Mouse (Mus musculus): ENCODE measurements around the gene Bcas3.

Bcas3 gene

DNA sequence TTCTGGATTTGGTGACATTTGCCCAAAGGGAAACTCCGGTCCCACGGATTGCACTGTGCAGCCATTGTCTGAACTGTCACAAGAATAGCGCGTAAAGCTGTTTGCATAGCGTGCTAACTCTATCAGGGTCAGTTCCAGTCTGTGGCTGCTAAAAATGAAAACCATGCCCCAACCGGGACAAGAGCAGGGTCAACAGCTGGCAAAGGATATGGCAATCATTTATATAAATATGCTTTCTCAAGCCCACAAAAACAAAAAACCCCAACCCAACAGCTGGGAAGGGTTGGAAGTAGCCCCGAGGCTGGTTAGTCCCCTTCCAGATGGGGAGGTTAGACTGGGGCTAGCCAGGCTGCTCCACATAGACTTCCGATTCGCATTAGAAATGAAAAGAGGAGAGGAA is 314.8 kb downstream of the Bcas3 start:
- no peak for DNase-seq (ENCODE audit: low read depth)

- no peak for DNase-seq (ENCODE audit: low read depth)
Measured at GRCm38 (mm10) chr11:85672881-85673475, 320.0 kb downstream of the Bcas3 start.

GRCm38 (mm10) chr11:85675244-85675643 is 322.3 kb downstream of the Bcas3 start:
- no peak for DNase-seq (ENCODE audit: low read depth)

DNA sequence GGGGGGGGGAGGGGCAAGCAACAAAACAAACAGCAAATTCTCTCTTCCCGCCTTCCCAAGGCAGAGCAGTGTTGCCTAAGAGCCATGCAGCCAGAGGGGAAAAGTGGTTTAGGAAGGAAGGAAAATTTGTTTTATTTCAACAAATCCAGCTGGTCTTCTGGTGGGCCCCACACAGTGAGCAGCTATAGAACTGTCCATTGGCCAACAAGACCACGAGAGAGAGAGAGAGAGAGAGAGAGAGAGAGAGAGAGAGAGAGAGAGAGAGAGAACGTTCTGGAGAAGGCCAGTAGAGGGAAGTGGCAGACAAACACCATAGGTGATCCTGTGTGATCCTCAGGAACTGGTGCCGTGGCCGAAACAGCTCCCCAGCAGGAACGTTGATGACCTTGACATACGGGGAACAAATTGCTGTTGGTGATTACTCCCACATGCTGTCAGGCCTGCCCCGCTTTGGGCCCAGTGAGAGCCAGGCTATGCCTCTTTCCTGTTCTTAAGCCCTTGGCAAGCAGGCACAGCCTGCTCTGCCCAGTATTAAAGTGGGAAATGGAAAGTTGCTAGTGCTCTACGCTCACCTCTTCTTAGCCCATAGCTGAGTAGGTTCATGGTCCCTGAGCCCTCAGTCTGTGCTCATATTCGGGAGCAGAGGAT is 323.5 kb downstream of the Bcas3 start:
- no peak for DNase-seq (ENCODE audit: low read depth)

GRCm38 (mm10) chr11:85678666-85679065 is 325.7 kb downstream of the Bcas3 start:
- DNase-seq (ENCODE audit: low read depth), result no peak

DNA sequence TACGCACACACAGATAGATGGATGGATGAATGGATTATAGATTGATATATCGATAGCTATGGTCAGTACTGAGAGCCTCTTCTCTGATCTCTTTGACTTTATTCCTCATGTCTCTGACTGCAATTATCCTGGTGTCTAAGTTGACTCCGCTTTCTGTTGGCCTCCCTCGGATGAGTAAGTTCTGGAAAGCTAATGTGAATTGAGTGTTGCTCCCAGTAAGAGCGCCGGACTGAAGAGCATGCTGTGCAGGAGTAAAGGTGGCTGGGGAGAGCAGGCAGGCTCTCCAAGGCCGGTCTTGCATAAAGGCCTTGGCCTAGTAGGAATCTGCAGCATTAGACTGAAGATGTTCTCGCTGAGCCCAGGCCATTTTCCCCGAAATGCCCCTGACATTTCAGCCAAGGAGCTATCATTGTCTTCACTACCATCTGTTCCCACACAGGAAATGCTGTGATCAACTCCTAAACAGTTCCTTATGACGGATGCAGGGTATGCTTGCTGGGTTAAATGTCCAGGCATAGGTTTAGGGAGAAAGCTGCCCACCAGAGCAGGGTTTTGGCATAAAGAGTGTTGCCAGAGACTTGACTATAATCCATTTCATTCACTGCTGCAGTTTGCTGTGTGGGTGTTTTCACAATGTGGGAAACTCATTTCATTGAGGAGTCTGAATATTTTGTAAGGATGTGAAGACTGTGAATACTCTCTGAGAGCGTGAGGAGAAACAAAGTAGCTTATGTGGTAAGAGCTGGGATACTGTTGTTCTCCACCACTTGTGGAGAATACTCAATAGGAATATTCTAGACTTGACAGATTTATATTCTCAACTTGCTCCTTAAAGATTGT is 328.8 kb downstream of the Bcas3 start:
- DNase-seq (ENCODE audit: low read depth), result no peak

DNA sequence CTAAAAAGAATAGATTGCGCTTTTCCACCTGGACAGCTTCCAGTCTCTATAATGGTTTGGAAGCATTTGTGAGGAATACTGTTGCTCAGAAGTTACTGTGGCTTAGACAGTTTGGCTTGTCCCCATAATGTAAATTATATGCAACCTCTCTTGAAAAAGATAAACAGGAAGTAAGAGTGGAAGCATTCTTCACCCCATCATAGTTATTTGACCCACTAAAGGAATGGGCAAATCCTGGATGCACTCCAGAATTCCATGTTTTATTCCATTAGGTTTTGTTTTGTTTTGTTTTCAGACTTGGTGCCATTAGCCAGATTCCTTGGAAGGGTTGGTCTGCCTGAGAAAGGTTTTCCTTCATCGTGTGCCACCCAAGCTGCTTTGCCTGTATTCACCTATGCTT is 332.0 kb downstream of the Bcas3 start:
- no peak for DNase-seq (ENCODE audit: low read depth)

- DNase-seq (ENCODE audit: low read depth), result no peak
Measured at GRCm38 (mm10) chr11:85687816-85688439, 335.0 kb downstream of the Bcas3 start.

- no peak for DNase-seq (ENCODE audit: low read depth)
Measured at GRCm38 (mm10) chr11:85688440-85688838, 335.5 kb downstream of the Bcas3 start.

DNA sequence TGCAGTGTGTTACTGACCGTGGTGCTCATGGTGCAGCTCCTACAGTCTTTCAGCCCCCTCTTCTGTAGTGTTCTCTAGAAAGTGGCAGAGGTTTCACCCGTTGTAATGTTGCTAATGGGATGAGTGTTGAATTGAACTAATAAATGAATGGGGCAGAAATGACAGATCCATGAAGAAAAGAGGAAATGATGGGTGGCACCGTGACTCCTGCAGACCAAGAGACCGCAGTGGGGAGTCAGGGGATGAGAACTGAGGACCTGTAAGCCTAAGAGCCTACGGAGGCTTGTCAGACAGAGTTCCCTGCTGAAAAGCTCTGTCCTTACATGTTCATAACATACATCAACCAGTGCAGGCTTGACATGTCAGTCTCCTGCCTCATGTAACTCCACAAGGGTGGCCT is 336.3 kb downstream of the Bcas3 start:
- DNase-seq (ENCODE audit: low read depth), result no peak

GRCm38 (mm10) chr11:85691285-85691684 is 338.3 kb downstream of the Bcas3 start:
- no peak for DNase-seq (ENCODE audit: low read depth)

- DNase-seq (ENCODE audit: low read depth), result no peak
Measured at GRCm38 (mm10) chr11:85695614-85696263, 342.8 kb downstream of the Bcas3 start.

- no peak for DNase-seq (ENCODE audit: low read depth)
Measured at GRCm38 (mm10) chr11:85696491-85697398, 343.8 kb downstream of the Bcas3 start.

DNA sequence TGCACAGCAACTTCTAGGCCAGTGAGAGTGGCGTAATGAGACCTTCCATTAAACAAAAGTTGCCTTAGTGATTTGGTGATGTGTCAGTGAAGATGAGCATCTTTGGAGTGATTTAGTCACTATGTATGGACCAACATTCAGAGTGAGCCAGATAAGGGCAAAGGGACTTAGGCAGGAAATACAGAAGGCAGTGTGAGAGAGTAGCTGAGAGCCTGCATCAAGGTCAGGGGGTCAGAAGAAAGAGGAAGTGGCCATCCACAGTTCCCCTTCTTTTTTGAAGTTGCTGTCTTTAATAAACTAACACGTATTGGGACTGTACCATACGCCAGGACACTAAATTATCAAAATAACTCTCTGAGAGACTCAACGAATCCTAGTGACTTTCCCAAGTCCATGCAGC is 344.5 kb downstream of the Bcas3 start:
- no peak for DNase-seq (ENCODE audit: low read depth)

DNA sequence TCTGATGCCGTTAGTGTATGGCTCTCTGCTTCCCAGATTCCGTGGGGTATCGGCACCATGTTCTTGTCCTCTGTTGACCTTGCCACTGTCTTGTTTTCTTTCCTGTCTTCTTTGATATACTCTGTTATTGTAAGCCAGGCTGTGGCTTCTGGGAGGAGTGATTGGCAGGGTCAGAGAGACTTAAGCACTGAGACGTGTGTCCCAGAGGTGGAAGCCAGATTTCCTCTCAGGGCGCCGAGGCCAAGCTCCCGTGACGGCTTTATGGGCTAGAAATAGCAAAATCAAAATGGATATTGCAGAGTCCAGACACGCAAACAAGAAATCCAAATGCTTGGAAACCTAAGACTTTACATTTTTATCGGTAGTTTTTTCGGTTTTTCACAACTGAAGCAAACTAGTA is 345.3 kb downstream of the Bcas3 start:
- DNase-seq (ENCODE audit: low read depth), result no peak

DNA sequence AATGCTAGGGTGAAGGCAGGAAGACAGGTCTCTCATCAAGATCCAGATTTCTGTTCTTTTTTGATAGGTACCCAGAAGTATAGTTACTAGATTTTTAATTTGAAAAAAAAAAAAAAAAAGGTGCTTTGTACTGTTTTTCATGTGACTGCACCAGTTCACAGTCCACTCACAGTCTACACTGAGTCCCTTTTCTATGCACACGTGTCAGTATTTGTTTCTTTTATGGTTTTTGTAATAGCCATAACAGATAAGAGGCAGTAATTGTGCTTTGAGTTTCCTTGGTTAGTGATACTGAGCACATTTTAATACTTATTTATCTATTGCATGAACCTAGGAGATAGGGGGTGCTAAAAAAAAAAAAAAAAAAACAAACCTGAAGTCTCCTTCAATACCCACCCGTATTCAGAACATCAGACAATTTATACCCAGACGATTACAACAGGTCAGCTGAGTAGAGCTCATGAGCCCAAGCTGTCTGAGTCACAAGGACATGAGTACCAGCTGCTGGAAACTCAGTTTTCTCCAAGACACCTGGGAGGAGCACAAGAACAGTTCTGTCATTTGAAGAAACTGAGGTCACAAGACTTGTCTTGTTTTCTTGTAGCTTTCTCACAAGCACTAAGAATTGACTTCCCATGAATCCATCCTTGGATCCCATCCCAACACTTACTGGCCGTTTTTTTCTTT is 351.2 kb downstream of the Bcas3 start:
- DNase-seq (ENCODE audit: low read depth), result no peak

- DNase-seq (ENCODE audit: low read depth), result peak; percentile 15
Measured at GRCm38 (mm10) chr11:85706630-85707029, 353.7 kb downstream of the Bcas3 start.

DNA sequence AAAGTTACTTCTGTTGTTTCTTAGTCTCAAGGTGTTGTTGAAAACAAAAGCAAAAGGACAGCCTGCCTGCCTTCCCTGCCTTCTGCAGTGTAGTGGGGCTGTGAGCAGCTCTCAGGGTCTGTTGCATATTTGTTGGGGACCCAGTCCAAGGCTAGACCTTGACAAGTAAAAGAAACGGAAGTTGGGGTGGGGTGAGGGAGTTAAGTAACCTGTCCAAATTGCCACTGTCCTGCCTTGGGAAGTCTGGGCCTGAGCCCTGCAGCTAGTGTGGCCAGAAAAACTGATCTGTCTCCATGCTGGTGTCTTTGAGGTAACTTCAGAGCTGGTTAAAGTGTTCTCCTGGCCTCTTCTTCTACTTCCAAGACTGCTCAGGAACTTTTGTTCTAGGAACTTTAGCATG is 354.5 kb downstream of the Bcas3 start:
- DNase-seq (ENCODE audit: low read depth), result no peak

- DNase-seq (ENCODE audit: low read depth), result no peak
Measured at GRCm38 (mm10) chr11:85709147-85709546, 356.2 kb downstream of the Bcas3 start.

DNA sequence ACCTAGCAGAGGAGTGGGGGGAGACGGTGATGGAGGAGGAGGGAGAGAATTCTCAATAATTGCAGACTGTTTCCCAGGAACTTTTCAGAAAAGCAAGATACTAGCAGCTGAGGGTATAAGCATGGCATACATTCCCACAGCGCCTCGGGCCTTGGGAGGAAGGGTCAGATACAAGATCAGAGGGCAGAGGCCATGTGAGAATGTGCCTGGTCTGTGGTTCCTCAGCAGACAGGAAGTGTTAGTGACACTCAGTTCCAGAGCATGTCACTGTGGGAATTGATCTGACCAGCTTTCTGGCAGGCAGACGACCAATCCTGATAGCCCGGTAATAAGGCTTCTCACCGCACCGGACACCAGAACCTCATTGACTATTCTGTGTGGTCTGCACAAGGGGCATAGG is 357.2 kb downstream of the Bcas3 start:
- no peak for DNase-seq (ENCODE audit: low read depth)

Data from NIH3T3 (cell line).